Mouse (Mus musculus): ENCODE data around the gene Olfr1453. TPM values are rescaled to one million over a fixed set of nuclear protein-coding genes. Genes with fewer than 3 reads are reported as not detected.
"Not testable (repeated sequence)": the region's sequence is repeated elsewhere in the genome, so short reads cannot be mapped to it uniquely, and the experiment has no call there.

Gene Olfr1453
- total RNA-seq (2022): not detected

DNA sequence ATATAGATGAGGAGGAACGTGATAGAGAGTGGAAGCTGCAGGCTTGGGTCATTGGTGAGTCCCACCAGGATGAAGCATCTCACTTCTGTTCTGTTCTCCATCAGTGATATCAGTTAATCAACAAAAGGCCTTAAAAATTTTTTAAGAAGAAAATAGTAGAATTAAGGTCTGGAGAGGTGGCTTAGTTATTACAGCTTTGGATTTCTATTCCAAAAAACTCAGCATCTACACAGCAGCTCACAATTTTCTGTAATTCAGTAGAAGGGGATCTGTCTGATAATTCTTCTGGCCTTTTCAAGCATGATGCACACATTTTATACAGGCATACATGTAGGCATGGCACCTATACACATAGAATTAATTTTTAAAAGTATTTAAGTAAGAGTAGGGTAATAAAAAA is at the start of gene Olfr1453:
TSS of gene Olfr1453 (minus strand) at position 101 of the 400 bp plus-strand sequence.
- DNase-seq (ENCODE audit: low spot score in 2 of 2): no peak

DNA sequence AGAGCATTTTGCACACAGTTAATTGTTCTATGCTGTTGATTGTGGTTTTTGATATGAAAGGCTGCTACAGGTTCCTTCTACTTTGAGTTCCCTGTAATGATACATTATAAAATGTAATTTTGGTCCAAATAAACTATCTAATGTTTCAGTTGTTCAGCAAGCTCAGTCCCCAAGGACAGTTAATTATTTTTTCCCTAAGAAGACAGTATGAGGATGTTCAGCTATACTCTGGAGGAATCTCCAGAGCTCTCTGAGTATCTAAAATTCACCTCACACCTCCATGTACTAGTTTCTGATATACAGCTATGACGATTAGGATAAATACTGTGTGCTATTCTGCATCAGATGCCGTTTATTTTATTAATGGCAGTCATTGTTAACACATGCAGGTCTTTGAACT is 32.2 kb upstream of the Olfr1453 start, which contains the start of gene Olfr1454:
TSS of gene Olfr1454 (plus strand) at position 301 of the 400 bp plus-strand sequence.
- DNase-seq (ENCODE audit: low spot score in 2 of 2): no peak

DNA sequence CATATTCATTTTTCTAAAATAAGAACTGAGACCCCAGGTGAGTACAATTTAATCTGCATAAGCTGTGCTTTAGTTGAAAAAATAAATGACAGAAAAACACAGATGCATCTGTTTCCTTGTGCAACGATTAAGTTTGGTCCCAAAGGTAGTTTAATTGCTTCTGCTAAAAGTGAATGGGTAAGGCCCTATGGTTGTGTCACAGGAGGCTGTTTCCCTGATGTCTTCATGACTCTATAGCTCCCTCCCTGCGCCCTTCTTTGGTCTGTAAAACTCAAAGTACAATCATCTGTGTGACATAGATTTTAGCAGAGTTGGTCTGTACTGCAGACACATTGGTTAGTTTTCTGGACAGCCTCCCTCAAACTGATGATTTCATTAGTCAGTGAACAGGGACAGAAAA is 33.4 kb downstream of the Olfr1453 start, which contains the start of gene Olfr1451:
TSS of gene Olfr1451 (plus strand) at position 301 of the 400 bp plus-strand sequence.
- DNase-seq (ENCODE audit: low spot score in 2 of 2): no peak

DNA sequence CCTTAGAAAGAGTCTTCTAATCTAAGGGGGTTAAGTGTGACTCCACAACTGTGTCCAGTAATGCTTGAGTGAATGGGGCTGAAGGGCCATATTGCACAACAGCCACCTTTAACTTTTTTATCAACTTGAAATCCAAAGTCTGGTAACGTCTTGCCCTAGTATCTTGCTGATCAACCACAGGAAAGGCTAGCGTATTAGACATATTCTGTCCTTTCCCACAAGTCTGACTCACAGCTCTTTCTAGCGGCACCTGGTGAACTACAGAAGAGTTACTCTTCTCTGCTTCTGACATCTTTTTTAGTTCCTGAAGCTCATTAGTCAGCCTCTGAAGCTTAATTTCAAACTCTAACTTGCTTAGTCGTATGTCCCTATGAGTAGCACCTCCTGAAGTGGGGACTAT is 35.8 kb downstream of the Olfr1453 start:
- DNase-seq (ENCODE audit: low spot score in 2 of 2): not testable (repeated sequence)

Other genes starting within 250 kb of the Olfr1453 start
- gene Zfp91, start 232.2 kb downstream of the Olfr1453 start, total RNA-seq (2022): 10 to 100 TPM; 85.2 to 96.0 (median 91.8) TPM
- 1 to 10 TPM; 1.5 to 3.8 (median 2.1) TPM for gene Lpxn, start 232.1 kb downstream of the Olfr1453 start, total RNA-seq (2022)
- not detected for gene Gm5244, start 181.6 kb downstream of the Olfr1453 start, total RNA-seq (2022)
- not detected for gene Olfr1444, start 171.0 kb downstream of the Olfr1453 start, total RNA-seq (2022)
- not detected for gene Olfr1445, start 144.5 kb downstream of the Olfr1453 start, total RNA-seq (2022)
- not detected for gene Olfr1446, start 134.8 kb downstream of the Olfr1453 start, total RNA-seq (2022)
- not detected for gene Olfr1447, start 124.6 kb downstream of the Olfr1453 start, total RNA-seq (2022)
- gene Olfr1448, start 103.9 kb downstream of the Olfr1453 start, total RNA-seq (2022): not detected
- gene Olfr1449, start 97.5 kb downstream of the Olfr1453 start, total RNA-seq (2022): not detected
- gene Olfr1450, start 78.1 kb downstream of the Olfr1453 start, total RNA-seq (2022): not detected
- not detected for gene Olfr1451, start 33.3 kb downstream of the Olfr1453 start, total RNA-seq (2022)
- not detected for gene Olfr1454, start 32.3 kb upstream of the Olfr1453 start, total RNA-seq (2022)
- not detected for gene Olfr1457, start 69.6 kb upstream of the Olfr1453 start, total RNA-seq (2022)
- gene Olfr1458, start 78.4 kb upstream of the Olfr1453 start, total RNA-seq (2022): not detected
- gene Olfr1459, start 121.2 kb upstream of the Olfr1453 start, total RNA-seq (2022): under 1 TPM; 0.11 to 0.37 (median 0.17) TPM
- not detected for gene Olfr1461, start 134.7 kb upstream of the Olfr1453 start, total RNA-seq (2022)
- not detected for gene Olfr1462, start 157.4 kb upstream of the Olfr1453 start, total RNA-seq (2022)
- gene Olfr1463, start 203.0 kb upstream of the Olfr1453 start, total RNA-seq (2022): not detected